Mouse (Mus musculus) heart, adult 2 months (tissue): ENCODE measurements at regions not wholly inside any gene's neighbourhood (a gene's known extent, or its start where the extent isn't known, plus 50 kb on each side); places are given as distances from the start of the nearest gene placed in this dataset.

Source experiments
- CTCF ChIP-seq: fragments of 200-600 bp; IDR thresholded peaks from 2 replicates; pipeline ENCODE4 v1.8.1; 2022; ENCODE audit warnings: antibody characterized with exemption, mild to moderate bottlenecking, moderate library complexity
- POLR2A ChIP-seq: fragments of 200-500 bp; IDR thresholded peaks from 2 replicates; pipeline ENCODE4 v1.6.1; 2011; ENCODE audit warnings: mild to moderate bottlenecking, low read depth, low read length, control low read depth; ENCODE audit not compliant: insufficient read depth

DNA sequence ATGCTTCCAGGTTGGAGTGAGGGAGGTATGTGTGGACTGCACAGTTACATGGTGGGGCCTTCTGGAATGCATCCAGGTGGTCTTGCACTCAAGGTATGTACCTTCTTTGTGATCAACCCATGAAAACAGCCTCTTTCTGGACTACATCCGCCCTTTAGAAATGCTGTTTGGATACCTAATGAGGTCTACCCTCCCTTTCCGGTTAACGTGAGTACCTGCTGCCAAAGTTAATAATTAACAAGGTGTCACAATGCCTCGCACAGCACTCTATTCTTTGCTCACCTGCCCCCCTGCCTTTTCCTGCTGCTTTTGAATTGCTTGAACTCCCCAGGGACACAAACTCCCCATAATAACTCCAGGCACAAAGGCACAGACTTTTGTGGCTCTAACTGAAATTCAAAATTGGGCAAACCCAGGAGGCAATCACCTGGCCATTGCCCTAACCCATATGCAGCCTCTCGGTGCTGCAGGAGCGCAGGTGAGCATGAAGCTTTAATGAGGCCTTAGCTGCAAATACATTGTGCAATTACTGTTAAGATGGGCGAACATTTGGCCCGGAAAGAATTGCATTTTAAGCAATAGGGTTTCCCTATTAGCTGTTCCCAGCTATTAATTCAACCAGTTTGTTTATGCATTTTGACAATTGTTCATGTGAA lies 500.9 kb upstream of the Nox3 start:
- TF ChIP-seq CTCF (no peak), POLR2A (no peak)
